Mouse (Mus musculus) layer of hippocampus, adult 18-20 months (tissue): Measurements from ENCODE around the gene Gpi1. TPM values are rescaled to one million over a fixed set of nuclear protein-coding genes. Genes with fewer than 3 reads are reported as not detected.
"Not testable (repeated sequence)": the region's sequence is repeated elsewhere in the genome, so short reads cannot be mapped to it uniquely, and the experiment has no call there.

Experiments
- DNase-seq, 2 experiments: peaks; one replicate each; pipeline ENCODE4 v3.0.0; 2022; ENCODE audit warnings: low spot score in 2 of 2
- total RNA-seq, 2 experiments: library from RNA; stranded (reverse); gene quantifications; 2 replicates each; pipeline ENCODE4 v1.2.3; 2021

The Gpi1 gene
- total RNA-seq, 2 experiments from 2014 or later: 785 to 815 TPM

DNA sequence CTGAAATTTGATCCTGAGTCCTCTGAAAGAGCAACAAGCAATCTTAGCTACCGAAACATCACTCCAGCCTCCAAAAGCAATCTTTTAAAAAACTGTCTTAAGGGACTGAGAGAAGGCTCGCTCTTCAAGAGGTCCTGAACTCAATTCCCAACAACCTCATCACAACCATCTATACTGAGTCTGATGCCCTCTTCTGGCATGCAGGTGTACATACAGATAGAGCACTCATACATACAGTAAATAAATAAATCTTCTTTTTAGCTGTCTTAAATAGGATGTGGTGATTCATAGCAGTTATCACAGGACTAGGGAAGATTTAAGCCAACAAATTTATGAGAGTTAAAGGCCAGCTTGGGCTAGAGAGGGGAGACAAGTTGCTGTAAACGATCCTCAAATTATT lies 34.5 kb downstream of the Gpi1 start:
- DNase-seq: no peak

DNA sequence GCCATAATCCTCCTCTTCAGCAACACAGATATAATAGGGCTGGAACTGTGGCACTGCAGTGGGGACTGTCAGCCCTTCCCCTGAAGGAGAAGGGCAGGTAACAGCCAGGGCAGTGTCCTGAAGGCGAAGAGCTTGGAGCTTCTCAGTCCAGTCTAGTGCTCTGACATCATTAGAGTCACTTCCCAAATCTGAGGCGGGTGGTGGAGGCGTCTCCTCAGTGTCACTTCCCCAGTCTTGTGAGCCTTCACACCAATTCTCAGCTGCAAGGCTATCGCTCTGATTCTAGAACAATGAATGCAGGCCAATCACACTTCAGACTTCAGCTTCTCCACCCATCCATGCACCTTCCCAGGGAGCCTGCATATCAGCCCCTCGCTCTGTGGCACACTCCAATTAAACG lies 37.3 kb downstream of the Gpi1 start:
- no peak for DNase-seq

DNA sequence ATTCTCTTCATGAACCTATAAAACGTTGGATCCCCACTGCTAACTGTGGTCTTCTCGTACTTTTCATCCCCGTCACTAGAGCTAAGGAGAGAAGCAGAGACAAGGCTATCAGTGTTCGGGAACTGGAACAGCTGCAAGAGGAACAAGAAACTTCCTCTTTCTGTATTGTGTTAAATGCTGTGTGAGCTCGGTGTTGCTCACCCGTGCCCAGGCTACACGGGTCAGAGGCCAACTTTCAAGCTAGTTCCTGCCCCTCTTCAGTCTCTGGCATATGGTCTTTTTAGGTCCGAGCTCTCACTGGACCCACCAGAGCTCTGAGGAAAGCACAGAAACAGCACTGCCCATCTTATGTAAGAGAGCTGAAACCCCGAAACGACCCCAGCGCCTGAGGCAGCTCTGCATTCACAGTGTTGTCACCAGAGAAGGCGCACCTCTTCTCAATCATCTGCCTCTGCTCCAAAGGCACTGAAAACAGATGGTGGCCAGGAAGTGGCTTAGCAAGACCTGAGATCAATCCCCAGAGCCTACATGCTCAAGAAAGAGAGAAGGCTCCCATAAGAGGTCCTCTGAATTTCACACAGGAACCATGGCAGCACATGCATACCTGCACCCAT lies 40.7 kb downstream of the Gpi1 start:
- DNase-seq: no peak

DNA sequence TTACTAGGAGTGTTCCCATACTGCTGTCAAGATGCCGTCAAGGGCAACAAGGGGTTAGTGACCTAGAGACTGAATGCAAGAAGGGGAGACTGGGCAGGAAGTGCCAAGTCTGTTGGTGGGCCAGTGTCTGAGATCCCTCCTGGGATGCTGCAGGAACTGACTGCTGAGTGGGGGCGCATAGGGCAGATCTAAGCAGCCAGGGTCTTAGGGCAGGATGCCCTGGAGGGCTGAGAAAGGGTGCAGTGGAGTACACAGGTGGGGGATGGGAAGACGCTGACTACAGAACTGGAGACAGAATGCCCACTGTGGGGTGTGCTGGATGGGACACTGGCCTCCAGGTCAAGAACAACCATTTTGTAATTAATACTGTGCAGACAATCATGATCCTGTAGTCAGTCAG lies 46.3 kb downstream of the Gpi1 start:
- DNase-seq: no peak

DNA sequence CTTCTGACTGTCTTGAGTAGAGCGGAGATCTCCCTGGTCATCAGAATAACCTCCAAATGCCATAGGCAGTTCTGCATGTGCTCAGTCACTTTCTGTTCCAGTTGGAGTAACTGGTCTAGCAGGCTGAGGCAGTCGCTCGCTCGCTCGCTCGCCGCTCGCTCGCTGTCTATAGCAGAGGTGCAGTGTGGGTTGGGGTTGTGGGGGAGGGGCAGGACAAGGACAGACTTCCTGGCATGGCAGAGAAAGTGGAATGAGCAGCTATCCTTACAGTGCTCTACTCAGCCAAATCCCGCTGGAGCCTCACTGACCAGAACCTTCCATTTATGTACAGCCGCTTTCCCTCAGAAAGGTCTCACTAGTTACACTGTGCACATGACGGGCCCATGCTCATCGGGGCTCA lies 46.8 kb downstream of the Gpi1 start:
- DNase-seq: no peak

DNA sequence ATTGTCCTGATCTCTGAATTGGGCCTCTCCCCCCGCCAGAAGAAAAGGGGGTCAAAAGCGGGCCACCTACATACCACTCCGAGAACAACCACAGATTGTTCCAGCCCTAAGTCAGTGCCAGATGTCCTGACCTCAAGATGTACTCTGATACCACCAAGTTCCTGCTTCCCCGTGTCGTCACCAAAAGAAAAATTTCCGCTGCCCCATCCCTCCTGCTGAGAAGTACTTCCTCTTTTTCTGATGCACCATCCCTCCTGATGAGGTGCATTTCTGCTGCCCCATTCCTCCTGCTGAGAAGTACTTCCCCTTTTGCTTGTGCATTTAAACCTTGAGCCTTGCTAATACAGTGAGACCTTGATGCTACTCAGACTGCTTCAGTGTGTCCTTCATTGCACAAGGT lies 53.9 kb downstream of the Gpi1 start:
- DNase-seq: not testable (repeated sequence)

DNA sequence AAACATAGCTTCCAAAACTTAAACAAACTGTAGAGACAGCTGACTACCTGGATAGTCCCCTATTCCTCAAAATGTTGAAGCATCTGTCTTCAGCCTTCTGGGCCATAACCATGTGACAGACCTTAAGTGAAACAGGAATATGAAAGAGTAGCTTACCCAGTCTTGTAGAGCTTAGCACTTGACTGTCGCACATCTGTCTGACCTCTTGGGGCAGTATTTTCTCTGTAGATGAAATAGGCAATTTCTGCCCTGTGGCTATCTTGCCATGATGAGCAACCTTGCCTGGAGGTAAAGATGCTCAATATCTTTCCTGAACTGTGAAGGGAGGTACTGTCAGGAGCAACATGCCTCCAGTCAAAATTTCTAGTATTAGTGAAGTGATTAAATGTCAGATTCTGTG lies 57.9 kb downstream of the Gpi1 start:
- no peak for DNase-seq

DNA sequence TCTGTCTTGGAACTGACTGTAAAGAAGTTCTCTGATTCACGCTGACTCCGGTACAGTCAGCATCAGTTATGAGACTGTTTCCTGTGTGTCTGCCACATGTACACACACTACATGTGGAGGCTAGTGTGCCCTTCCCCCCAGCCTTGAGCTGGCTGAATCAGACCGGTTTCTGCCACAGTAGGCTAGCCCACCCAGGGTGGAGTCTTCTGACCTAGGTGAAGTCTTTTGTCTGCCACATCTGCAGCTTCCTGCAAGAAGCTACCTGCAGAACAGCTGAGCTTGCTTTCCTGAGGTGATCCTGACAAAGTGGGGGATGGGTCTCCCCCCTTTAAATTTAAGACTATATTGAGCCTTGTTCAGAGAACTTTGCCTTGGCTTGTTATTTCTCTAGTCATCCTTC lies 60.7 kb downstream of the Gpi1 start, which contains the start of gene Uba2:
Gene Uba2 (minus strand): TSS at position 146 of the 400 bp plus-strand sequence.
- no peak for DNase-seq

DNA sequence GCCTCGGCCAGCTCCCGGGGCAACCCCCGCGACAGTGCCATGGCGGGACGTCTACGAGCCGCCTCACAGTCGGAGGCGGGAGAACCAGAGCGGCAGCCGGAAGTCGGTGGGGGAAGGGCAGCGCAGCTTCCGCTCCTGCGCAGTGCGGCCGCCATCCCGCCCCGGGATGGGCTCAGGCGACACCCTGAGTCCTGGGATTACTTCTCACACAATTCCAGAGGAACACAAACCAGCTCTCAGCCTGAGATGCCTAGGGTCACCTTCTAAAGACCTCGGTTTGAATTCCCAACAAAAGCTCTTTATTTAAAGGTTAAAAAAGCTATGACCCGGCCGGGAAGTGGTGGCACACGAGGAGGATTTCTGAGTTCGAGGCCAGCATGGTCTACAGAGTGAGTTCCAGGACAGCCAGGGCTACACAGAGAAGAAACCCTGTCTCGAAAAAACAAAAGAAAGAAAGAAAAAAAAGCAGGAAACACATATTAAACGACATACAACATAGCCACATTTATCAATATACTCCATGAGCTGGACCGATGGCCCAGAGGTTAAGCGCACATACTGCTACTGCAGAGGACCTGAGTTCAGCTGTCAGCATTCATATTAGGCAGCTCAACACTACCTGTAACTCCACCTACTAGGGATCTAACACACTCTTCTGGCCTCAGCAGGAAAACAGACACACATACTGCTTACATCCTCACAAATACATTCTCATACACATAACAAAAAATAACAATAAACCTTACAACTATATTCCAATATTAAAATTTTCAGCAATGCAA lies 61.5 kb downstream of the Gpi1 start:
- DNase-seq: peak; percentile 85 to 96

DNA sequence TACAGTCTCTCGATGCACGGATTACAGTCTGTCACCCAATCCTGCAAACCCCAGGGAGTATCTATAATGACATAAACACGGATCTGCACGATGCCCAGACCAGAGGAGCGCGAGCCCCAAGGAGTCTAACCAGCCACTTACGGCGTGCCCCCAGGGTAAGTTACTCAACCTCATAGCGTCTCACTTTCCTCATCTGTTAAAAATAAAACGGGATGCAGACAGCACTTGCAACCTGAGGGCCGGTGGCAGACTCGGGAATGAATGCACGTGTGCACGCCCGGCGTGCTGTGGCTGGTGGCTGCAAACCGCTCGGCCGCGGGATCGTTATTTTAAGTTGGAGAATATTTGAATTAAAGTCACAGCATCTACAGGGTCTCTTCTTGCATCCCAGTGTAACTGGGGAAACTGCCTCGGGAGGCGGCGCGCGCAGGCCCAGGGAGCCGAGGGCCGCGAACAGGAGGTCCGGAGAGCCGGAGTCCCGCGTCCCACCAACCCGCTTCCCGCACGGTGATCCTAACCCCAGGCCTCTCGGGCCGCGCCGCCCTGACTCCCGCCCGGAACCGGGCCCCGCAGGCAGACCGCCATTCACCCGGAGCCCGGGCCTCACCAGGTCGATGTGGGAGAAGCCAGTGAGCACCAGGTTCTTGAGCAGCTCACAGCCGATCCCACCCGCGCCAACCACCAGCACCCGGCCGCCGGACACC lies 62.2 kb downstream of the Gpi1 start:
- DNase-seq: no peak

DNA sequence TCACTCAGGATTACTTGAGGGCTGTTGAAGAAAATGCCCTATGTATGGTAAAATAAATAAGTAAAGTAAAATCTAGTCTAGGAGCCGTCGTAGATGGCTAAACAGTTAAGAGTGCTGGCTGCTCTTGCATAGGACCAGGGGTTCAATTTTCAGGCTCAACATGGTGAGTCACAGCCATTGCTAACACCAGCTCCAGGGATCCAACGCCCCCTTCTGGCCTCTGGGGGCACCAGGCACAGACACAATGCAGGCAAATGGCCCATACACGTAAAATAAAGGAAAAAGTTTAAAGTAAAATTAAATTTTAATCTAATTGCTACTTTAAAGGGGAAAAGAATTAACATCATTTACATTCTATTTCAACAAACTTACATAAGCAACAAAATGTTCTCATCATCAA lies 63.3 kb downstream of the Gpi1 start:
- no peak for DNase-seq

DNA sequence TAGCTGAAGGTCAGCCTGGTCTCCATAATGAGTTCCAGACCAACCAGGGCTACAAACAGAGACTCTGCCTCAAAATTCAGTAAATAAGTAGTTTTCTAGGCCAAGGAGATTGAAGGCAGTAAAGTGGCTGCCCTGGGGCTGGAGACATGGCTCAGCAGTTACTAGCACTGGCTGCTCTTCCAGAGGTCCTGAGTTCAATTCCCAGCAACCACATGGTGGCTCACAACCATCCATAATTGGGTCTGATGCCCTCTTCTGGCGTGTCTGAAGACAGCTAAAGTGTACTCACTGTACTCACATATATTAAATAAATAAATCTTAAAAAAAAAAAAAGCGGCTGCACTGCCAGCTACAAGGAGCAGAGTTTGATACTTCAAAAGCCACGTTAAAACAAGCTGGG lies 64.1 kb downstream of the Gpi1 start:
- DNase-seq: no peak

DNA sequence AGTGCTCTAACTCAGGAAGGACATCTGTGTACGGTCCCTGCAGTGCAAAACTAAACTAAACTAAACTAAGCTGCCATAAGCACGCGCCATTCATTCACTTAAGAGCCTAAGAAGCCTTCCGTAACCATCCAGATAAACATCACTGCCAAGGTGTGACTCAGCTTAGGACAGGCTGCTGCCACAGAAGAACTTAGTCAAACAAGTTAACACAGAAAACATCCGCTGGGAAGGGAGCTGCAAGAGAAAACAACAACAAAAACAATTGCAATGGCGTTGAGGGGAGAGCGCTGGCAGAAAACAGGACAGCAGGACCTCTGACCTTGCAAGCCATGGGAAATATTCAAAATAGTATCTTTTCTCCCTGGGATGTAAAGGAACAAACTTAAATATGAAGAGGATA lies 65.5 kb downstream of the Gpi1 start:
- no peak for DNase-seq

DNA sequence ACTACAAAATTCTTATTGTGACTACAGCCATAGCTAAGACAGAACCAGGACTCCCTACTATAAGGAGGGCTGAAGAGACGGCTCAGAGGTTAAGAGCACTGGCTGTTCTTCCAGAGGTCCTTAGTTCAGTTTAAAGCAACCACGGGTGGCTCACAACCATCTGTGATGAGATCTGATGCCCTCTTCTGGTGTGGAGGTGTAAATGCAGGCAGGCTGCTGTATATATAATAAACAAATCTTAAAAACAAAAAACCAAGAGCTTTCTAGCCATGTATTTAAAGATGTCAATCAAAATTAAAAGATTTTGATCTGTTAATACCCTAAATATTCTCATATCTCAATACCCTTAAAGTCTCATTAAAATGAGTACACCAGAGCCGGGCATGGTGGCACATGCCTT lies 71.0 kb downstream of the Gpi1 start:
- DNase-seq: no peak

DNA sequence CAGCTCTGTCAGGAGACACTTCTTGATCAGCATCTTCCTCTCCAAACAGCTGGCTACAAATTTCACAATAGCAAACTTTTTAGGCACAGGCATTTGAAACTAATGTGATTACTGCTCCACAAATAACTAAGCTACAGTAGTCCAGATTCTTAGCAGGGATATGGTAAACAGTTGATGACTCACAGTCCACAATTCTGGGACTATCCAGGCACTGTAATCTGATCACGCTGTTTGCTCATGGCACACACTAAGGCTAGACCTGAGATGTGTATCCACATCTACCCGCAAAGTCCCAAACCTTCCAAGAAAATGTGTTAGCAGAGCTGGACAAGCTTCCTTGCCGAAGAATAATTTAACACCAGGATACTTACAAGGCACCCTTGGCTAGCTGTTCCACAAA lies 72.1 kb downstream of the Gpi1 start:
- no peak for DNase-seq

Other genes with a start within 250 kb of the Gpi1 start
- not detected for gene Scgb2b27, start 216.4 kb downstream of the Gpi1 start, total RNA-seq
- not detected for gene Scgb1b27, start 208.9 kb downstream of the Gpi1 start, total RNA-seq
- not detected for gene Scgb1b30, start 134.9 kb downstream of the Gpi1 start, total RNA-seq
- 10 to 100 TPM in 1 of 2 experiments, 1 to 10 TPM in 1; 9.5 to 11.6 TPM for gene Wtip, start 97.1 kb downstream of the Gpi1 start, total RNA-seq
- gene Uba2, start 60.7 kb downstream of the Gpi1 start, total RNA-seq: 10 to 100 TPM; 87.2 TPM
- 10 to 100 TPM; 22.4 to 24.5 TPM for gene Pdcd2l, start 33.7 kb downstream of the Gpi1 start, total RNA-seq
- gene Gm6096, start 20.7 kb upstream of the Gpi1 start, total RNA-seq: not detected
- gene 4931406P16Rik, start 83.2 kb upstream of the Gpi1 start, total RNA-seq: 10 to 100 TPM; 31.9 to 33.6 TPM
- 10 to 100 TPM; 89.8 to 94.0 TPM for gene Lsm14a, start 163.0 kb upstream of the Gpi1 start, total RNA-seq